Mouse (Mus musculus) stomach, embryonic 16.5 days (tissue): Measurements from ENCODE around the gene Spice1. TPM values are rescaled to one million over a fixed set of nuclear protein-coding genes. Genes with fewer than 3 reads are reported as not detected.

Experiments used
- ATAC-seq: fragments of 200-750 bp; cut with Nextera tagmentation; 2 replicates; pipeline ENCODE4 v1.8.0; 2017; ENCODE audit warnings: moderate number of reproducible peaks, moderate TSS enrichment; ENCODE audit not compliant: insufficient read depth, low FRiP score
- H3K27ac ChIP-seq: fragments of 300-500 bp; sonication (generic); 2 replicates; pipeline ENCODE4 v1.5.1; 2014; ENCODE audit warnings: low read length
- H3K27me3 ChIP-seq: fragments of 300-500 bp; sonication (generic); 2 replicates; pipeline ENCODE4 v1.6.1; 2014; ENCODE audit warnings: low read length, control low read depth, mixed read lengths; ENCODE audit not compliant: control insufficient read depth, insufficient read depth
- H3K36me3 ChIP-seq: fragments of 300-500 bp; sonication (generic); 2 replicates; pipeline ENCODE4 v1.6.1; 2014; ENCODE audit warnings: low read length; ENCODE audit not compliant: control insufficient read depth, insufficient read depth
- H3K4me1 ChIP-seq: fragments of 300-500 bp; sonication (generic); 2 replicates; pipeline ENCODE4 v1.6.1; 2014; ENCODE audit warnings: low read length, control low read depth, mixed read lengths; ENCODE audit not compliant: control insufficient read depth, insufficient read depth
- H3K4me2 ChIP-seq: fragments of 300-500 bp; sonication (generic); 2 replicates; pipeline ENCODE4 v1.6.1; 2014; ENCODE audit warnings: low read depth, low read length, mixed read lengths
- H3K4me3 ChIP-seq: fragments of 300-500 bp; sonication (generic); replicated peaks from 2 replicates; pipeline ENCODE4 v1.5.1; 2014; ENCODE audit warnings: mild to moderate bottlenecking, low read length
- H3K9ac ChIP-seq: fragments of 300-500 bp; sonication (generic); 2 replicates; pipeline ENCODE4 v1.6.1; 2014; ENCODE audit warnings: low read length
- H3K9me3 ChIP-seq: fragments of 300-500 bp; sonication (generic); replicated peaks from 2 replicates; pipeline ENCODE4 v1.6.1; 2016; ENCODE audit warnings: low read length, control low read depth; ENCODE audit not compliant: control insufficient read depth
- WGBS: fragments of 180-500 bp; shearing (Covaris S2); extraction: QIAGEN DNeasy Blood & Tissue Kit; methylation state at CpG from one replicate; pipeline ENCODE4 v1.1.7; 2014; 5-methylcytosine and 5-hydroxymethylcytosine counted together
- polyA plus RNA-seq: library from polyadenylated mRNA; unstranded; fragments of >200 nt; fragmentation: Nextera tagmentation; extraction: Ambion mirVana; gene quantifications from 2 replicates; pipeline ENCODE4 v1.2.1, GENCODE M21; 2015

Gene Spice1
- polyA plus RNA-seq, 1 experiment from 2014 or later, result 32.5 TPM

DNA sequence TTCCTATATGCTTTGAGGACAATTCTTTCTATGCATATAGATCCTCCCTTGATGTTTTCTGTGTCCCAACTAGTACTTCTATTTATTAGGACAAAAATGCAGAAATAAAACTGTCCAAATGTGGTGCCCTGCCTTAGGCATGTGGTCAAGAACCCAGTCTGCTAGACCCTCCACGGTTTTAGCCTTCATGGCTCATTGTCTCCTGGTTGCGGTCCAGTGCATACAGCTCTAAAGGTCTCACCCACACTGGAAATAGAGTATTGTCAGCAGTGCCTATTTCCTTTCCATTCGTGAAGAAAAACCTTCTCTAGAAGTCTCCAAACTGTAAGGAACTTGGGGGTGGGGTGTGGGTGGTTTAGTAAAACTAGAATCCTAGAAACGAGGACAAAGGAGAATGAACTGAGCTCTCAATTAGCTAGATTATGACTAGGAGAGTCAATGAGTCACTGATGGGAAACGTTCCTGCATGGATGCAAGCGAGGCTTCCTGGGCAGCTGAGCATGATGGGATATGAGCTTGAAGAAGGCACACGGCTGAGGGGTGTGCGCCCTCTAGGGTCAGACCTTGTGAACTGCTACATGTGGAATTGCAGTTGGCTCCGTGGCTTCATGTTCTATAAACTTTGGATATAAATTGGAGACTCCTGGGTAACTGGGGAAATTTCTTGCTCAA lies 45.1 kb downstream of the Spice1 start:
- Histone ChIP-seq H3K9me3 (no peaks in the 10 kb centered on the region), H3K27me3 (no peaks in the 10 kb centered on the region), H3K36me3 (peaks cover 5% of the 10 kb centered on the region; the same call in 1 of the 2 replicates), H3K4me2 (no peak overlapping the region), H3K27ac (no peak overlapping the region), H3K4me3 (no peak overlapping the region), H3K4me1 (peaks cover 9% of the 10 kb centered on the region), H3K9ac (no peak overlapping the region)
- ATAC-seq, result no peak
- 34% methylated on average over 9 of the region's 9 CpGs for WGBS

- Histone ChIP-seq H3K9ac (peak within 1 kb of the TSS; percentile 47), H3K9me3 (no peaks in the 10 kb centered on the region), H3K36me3 (no peaks in the 10 kb centered on the region), H3K27ac (no peak within 1 kb of the TSS), H3K4me2 (peak within 1 kb of the TSS; percentile 56), H3K4me1 (peaks cover 9% of the 10 kb centered on the region), H3K27me3 (no peaks in the 10 kb centered on the region), H3K4me3 (peak within 1 kb of the TSS; percentile 37)
- 3% methylated on average over 17 of the region's 17 CpGs for WGBS
- peak; percentile 82 for ATAC-seq
Observed at GRCm38 (mm10) chr16:44394577-44395243, 47.8 kb downstream of the Spice1 start, which contains the start of gene Cfap44. Cfap44 (plus strand) TSS chr16:44394796.

GRCm38 (mm10) chr16:44404933-44405332 lies 58.0 kb downstream of the Spice1 start:
- 93% methylated on average over 5 of the region's 5 CpGs for WGBS
- Histone ChIP-seq H3K4me2 (no peak overlapping the region), H3K36me3 (no peaks in the 10 kb centered on the region), H3K4me1 (no peaks in the 10 kb centered on the region), H3K9ac (no peak overlapping the region), H3K27me3 (no peaks in the 10 kb centered on the region), H3K9me3 (no peaks in the 10 kb centered on the region; the same call in 1 of the 2 replicates), H3K4me3 (no peak overlapping the region), H3K27ac (no peak overlapping the region)
- no peak for ATAC-seq

DNA sequence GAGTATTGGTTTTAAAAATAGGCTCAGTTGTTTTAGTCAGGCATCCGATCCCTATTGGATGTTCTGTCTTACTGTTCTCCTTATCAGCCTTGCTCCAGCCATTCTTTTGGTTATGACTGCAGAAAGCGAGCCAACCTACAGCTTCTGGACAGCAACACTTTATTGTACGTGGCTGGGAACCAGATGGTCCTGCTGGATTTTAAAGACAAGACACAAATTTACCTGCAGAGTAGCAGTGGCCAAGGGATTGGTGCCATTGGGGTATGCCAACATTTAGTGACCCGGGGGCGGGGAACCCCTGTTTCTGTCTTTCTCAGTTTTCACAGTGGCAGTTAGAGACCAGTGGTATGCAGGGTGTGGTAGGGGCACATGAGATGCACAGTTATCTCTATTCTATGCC lies 60.3 kb downstream of the Spice1 start:
- 86% methylated on average over 5 of the region's 5 CpGs for WGBS

DNA sequence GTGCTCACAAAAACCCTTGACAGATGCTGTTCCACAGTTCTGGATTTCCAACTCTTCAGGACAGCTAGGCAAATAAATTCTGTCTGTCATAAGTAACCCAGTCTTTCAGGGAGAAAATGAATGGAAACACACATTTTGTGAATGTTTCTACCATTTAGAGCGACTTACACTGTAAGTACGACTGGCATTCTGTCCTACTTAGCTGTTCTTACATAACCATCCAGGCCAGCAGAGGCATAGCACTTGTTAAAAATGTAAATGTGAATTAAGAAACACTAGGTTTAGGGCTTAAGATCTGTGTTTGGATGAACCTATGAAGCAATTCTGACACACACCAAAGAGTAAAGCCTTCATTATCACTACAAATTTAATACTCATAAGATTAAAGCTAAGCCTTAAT lies 61.4 kb downstream of the Spice1 start:
- H3K9me3 ChIP-seq, result no peaks in the 10 kb centered on the region; the same call in 1 of the 2 replicates
- 86% methylated on average over 2 of the region's 2 CpGs for WGBS
- no peaks in the 10 kb centered on the region for H3K36me3 ChIP-seq
- ATAC-seq, result no peak
- H3K27ac ChIP-seq, result no peak overlapping the region
- no peak overlapping the region for H3K4me2 ChIP-seq
- H3K27me3 ChIP-seq, result no peaks in the 10 kb centered on the region
- no peaks in the 10 kb centered on the region for H3K4me1 ChIP-seq
- H3K4me3 ChIP-seq, result no peak overlapping the region
- no peak overlapping the region for H3K9ac ChIP-seq

More for the DNA sequence above, 60.3 kb downstream of the Spice1 start:
- ATAC-seq, result no peak
- Histone ChIP-seq H3K4me3 (no peak overlapping the region), H3K9ac (no peak overlapping the region), H3K27ac (no peak overlapping the region), H3K27me3 (no peaks in the 10 kb centered on the region), H3K4me2 (no peak overlapping the region), H3K36me3 (no peaks in the 10 kb centered on the region), H3K4me1 (no peaks in the 10 kb centered on the region), H3K9me3 (no peaks in the 10 kb centered on the region; the same call in 1 of the 2 replicates)

DNA sequence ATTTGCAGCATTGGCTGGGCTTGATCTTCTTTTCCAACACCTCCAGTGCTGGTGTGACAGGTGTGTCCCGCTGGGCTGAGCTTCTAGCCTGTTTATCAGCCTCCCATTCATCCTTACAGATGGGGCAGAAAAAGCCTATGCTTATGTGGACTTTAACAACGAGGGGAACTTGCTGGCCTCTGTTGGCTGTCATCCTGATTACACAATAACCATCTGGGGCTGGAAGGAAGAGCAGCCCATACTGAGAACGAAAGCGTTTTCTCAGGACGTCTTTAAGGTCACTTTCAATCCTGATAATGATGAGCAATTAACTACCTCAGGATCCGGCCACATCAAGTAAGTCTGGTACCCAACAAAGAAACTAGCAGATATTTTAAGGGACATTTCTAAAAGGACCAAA lies 63.3 kb downstream of the Spice1 start:
- no peak overlapping the region for H3K9ac ChIP-seq
- no peak overlapping the region for H3K27ac ChIP-seq
- ATAC-seq, result no peak
- WGBS, result 37% methylated on average over 6 of the region's 6 CpGs
- H3K9me3 ChIP-seq, result no peaks in the 10 kb centered on the region
- no peak overlapping the region for H3K4me3 ChIP-seq
- H3K36me3 ChIP-seq, result no peaks in the 10 kb centered on the region
- H3K4me2 ChIP-seq, result no peak overlapping the region
- no peaks in the 10 kb centered on the region for H3K4me1 ChIP-seq
- no peaks in the 10 kb centered on the region for H3K27me3 ChIP-seq

- no peaks in the 10 kb centered on the region for H3K9me3 ChIP-seq
- H3K27me3 ChIP-seq, result no peaks in the 10 kb centered on the region
- H3K4me1 ChIP-seq, result no peaks in the 10 kb centered on the region
- ATAC-seq, result no peak
- 45% methylated on average over 8 of the region's 8 CpGs for WGBS
- H3K9ac ChIP-seq, result no peak overlapping the region
- no peaks in the 10 kb centered on the region for H3K36me3 ChIP-seq
- H3K27ac ChIP-seq, result no peak overlapping the region
- no peak overlapping the region for H3K4me3 ChIP-seq
- H3K4me2 ChIP-seq, result no peak overlapping the region
Observed at GRCm38 (mm10) chr16:44417596-44417995, 70.7 kb downstream of the Spice1 start.

GRCm38 (mm10) chr16:44421735-44422134 lies 74.8 kb downstream of the Spice1 start:
- no peak overlapping the region for H3K27ac ChIP-seq
- H3K36me3 ChIP-seq, result no peaks in the 10 kb centered on the region
- ATAC-seq, result no peak
- no peak overlapping the region for H3K9ac ChIP-seq
- H3K4me3 ChIP-seq, result no peak overlapping the region
- no peaks in the 10 kb centered on the region for H3K27me3 ChIP-seq
- no peaks in the 10 kb centered on the region for H3K9me3 ChIP-seq
- H3K4me1 ChIP-seq, result no peaks in the 10 kb centered on the region
- WGBS, result 80% methylated on average over 8 of the region's 8 CpGs
- no peak overlapping the region for H3K4me2 ChIP-seq

GRCm38 (mm10) chr16:44423499-44423898 lies 76.6 kb downstream of the Spice1 start:
- Histone ChIP-seq H3K27me3 (no peaks in the 10 kb centered on the region), H3K4me2 (no peak overlapping the region), H3K4me3 (no peak overlapping the region), H3K27ac (peak overlapping the region; percentile 41; the same call in 1 of the 2 replicates), H3K9me3 (no peaks in the 10 kb centered on the region), H3K36me3 (no peaks in the 10 kb centered on the region), H3K4me1 (no peaks in the 10 kb centered on the region), H3K9ac (no peak overlapping the region)
- 28% methylated on average over 3 of the region's 3 CpGs for WGBS
- ATAC-seq, result peak; percentile 58; the same call in 1 of the 2 replicates
